Mouse (Mus musculus): ENCODE data around the gene Adcy9. TPM values are rescaled to one million over a fixed set of nuclear protein-coding genes. Genes with fewer than 3 reads are reported as not detected.

Gene Adcy9
- 0.43 and 0.57 TPM in 2 replicates for polyA plus RNA-seq (2016; fragmentation: Nextera tagmentation; extraction: Ambion mirVana)

GRCm38 (mm10) chr16:4420298-4421054, at the start of gene Adcy9:
Gene Adcy9, minus strand, starts transcription at chr16:4420498.
- no peaks in the 10 kb centered on the region for H3K36me3 ChIP-seq (replicated peaks)
- 1% methylated on average over 64 of the region's 64 CpGs for WGBS
- peak within 1 kb of the TSS; percentile 85 for H3K4me3 ChIP-seq
- no peaks in the 10 kb centered on the region for H3K9me3 ChIP-seq
- peak within 1 kb of the TSS; percentile 84 for H3K27ac ChIP-seq (replicated peaks)
- H3K27me3 ChIP-seq (replicated peaks; ENCODE audit: low read depth, poor library complexity, severe bottlenecking) = peaks cover 52% of the 10 kb centered on the region
- DNase-seq (ENCODE audit: low spot score) = peak; percentile 93
- H3K4me1 ChIP-seq = peaks cover 24% of the 10 kb centered on the region

GRCm38 (mm10) chr16:4469599-4470352, 49.5 kb upstream of the Adcy9 start:
- DNase-seq (ENCODE audit: low spot score) = no peak
- H3K4me3 ChIP-seq = no peak overlapping the region
- H3K27ac ChIP-seq (replicated peaks) = no peak overlapping the region
- no peaks in the 10 kb centered on the region for H3K36me3 ChIP-seq (replicated peaks)
- H3K27me3 ChIP-seq (replicated peaks; ENCODE audit: low read depth, poor library complexity, severe bottlenecking) = no peaks in the 10 kb centered on the region
- no peaks in the 10 kb centered on the region for H3K9me3 ChIP-seq
- peaks cover 6% of the 10 kb centered on the region for H3K4me1 ChIP-seq
- WGBS = 68% methylated on average over 10 of the region's 10 CpGs

DNA sequence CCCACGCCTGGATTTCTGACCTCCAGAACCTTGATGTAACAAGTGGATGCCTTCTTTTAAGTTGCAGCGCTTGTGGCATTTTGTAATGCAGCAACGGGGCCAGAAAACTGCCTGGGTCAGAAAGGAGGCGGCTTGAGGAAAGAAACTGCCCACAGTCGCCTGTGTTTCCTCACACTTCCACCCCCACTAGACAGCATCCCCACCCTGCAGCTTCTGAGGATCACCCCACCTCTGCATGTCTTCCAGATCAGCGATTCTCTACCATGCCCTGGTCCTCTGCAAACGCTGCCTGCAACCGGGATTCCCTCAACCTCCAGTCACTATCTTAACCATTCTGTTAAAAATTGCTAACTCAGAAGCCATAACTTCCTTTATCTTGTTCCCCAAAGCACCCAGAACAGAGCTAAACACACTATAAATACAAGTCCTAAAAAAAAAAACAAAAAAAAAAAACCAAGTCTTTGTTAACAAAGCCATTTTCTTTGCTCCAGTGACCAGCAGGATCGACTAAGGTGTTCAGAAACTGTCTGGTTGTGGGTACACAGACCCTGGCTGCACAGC, 44.3 kb upstream of the Adcy9 start:
- no peaks in the 10 kb centered on the region for H3K36me3 ChIP-seq (replicated peaks)
- H3K9me3 ChIP-seq = no peaks in the 10 kb centered on the region
- no peak for DNase-seq (ENCODE audit: low spot score)
- H3K27me3 ChIP-seq (replicated peaks; ENCODE audit: low read depth, poor library complexity, severe bottlenecking) = no peaks in the 10 kb centered on the region
- H3K27ac ChIP-seq (replicated peaks) = no peak overlapping the region
- no peak overlapping the region for H3K4me3 ChIP-seq
- WGBS = 83% methylated on average over 9 of the region's 9 CpGs
- peaks cover 10% of the 10 kb centered on the region; the same call in 1 of the 2 replicates for H3K4me1 ChIP-seq

GRCm38 (mm10) chr16:4457927-4458326, 37.6 kb upstream of the Adcy9 start:
- DNase-seq (ENCODE audit: low spot score) = no peak
- H3K9me3 ChIP-seq = no peaks in the 10 kb centered on the region
- no peak overlapping the region for H3K4me3 ChIP-seq
- peaks cover 11% of the 10 kb centered on the region for H3K4me1 ChIP-seq
- 82% methylated on average over 3 of the region's 3 CpGs for WGBS
- no peaks in the 10 kb centered on the region for H3K36me3 ChIP-seq (replicated peaks)
- no peak overlapping the region for H3K27ac ChIP-seq (replicated peaks)
- H3K27me3 ChIP-seq (replicated peaks; ENCODE audit: low read depth, poor library complexity, severe bottlenecking) = no peaks in the 10 kb centered on the region; the same call in 1 of the 2 replicates

GRCm38 (mm10) chr16:4456391-4456790, 36.1 kb upstream of the Adcy9 start:
- Histone ChIP-seq H3K27ac (replicated peaks) (no peak overlapping the region; the same call in 1 of the 2 replicates), H3K27me3 (replicated peaks; ENCODE audit: low read depth, poor library complexity, severe bottlenecking) (no peaks in the 10 kb centered on the region; the same call in 1 of the 2 replicates), H3K9me3 (no peaks in the 10 kb centered on the region), H3K36me3 (replicated peaks) (no peaks in the 10 kb centered on the region), H3K4me1 (peaks cover 11% of the 10 kb centered on the region), H3K4me3 (no peak overlapping the region)
- no peak for DNase-seq (ENCODE audit: low spot score)
- 86% methylated on average over 5 of the region's 5 CpGs for WGBS

GRCm38 (mm10) chr16:4455693-4456092, 35.4 kb upstream of the Adcy9 start:
- H3K36me3 ChIP-seq (replicated peaks) = no peaks in the 10 kb centered on the region
- WGBS = 74% methylated on average over 4 of the region's 4 CpGs
- H3K9me3 ChIP-seq = no peaks in the 10 kb centered on the region
- peaks cover 11% of the 10 kb centered on the region for H3K4me1 ChIP-seq
- H3K27me3 ChIP-seq (replicated peaks; ENCODE audit: low read depth, poor library complexity, severe bottlenecking) = no peaks in the 10 kb centered on the region; the same call in 1 of the 2 replicates
- H3K27ac ChIP-seq (replicated peaks) = no peak overlapping the region
- DNase-seq (ENCODE audit: low spot score) = peak; percentile 39
- no peak overlapping the region for H3K4me3 ChIP-seq

GRCm38 (mm10) chr16:4454563-4454962, 34.3 kb upstream of the Adcy9 start:
- no peak for DNase-seq (ENCODE audit: low spot score)
- Histone ChIP-seq H3K4me3 (no peak overlapping the region), H3K27ac (replicated peaks) (no peak overlapping the region), H3K27me3 (replicated peaks; ENCODE audit: low read depth, poor library complexity, severe bottlenecking) (no peaks in the 10 kb centered on the region; the same call in 1 of the 2 replicates), H3K36me3 (replicated peaks) (no peaks in the 10 kb centered on the region), H3K9me3 (no peaks in the 10 kb centered on the region), H3K4me1 (peaks cover 11% of the 10 kb centered on the region)
- WGBS = 89% methylated on average over 7 of the region's 7 CpGs

DNA sequence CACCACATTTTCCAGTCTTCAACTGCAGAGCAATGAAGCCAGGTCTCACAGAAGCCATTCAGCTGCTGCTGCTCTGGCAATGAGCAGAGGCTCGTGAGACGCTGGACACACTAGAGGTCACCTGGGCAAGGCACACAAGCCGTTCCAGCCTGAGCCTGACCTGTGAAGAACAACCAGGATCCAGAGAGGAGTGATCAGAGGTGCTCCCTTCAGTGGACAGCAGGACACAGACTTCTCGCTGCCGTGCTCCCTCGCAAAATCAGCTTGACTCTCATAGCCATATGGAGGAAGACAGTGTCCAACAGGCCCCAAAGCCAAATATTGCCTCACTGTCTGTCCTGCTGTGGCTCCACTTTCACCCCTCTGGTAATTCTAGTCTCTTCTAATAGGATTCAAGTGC, 29.1 kb upstream of the Adcy9 start:
- WGBS = 92% methylated on average over 6 of the region's 6 CpGs

DNA sequence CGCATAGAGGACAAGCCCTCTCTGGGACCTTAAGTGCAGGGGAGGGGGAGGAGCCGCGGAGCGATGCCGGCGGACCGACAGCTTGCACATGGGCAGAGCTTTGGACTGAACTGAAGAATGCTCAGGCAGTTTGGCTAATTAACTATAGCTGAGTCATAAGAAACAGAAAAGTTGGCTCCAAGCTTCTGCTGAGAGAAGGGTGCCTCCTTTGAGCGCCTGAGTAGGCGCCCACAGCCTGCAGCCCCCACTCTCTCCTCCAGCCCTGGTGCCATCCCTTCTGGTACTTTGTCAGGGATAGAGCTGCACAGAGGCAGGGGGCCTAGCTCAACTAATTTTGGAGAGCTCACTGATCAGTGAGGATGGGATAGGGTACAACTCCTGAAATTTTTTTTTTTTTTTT, 27.9 kb upstream of the Adcy9 start:
- WGBS = 50% methylated on average over 9 of the region's 9 CpGs
- H3K4me3 ChIP-seq = no peak overlapping the region
- DNase-seq (ENCODE audit: low spot score) = peak; percentile 19
- H3K27me3 ChIP-seq (replicated peaks; ENCODE audit: low read depth, poor library complexity, severe bottlenecking) = no peaks in the 10 kb centered on the region; the same call in 1 of the 2 replicates
- no peaks in the 10 kb centered on the region for H3K9me3 ChIP-seq
- H3K4me1 ChIP-seq = peaks cover 13% of the 10 kb centered on the region
- H3K36me3 ChIP-seq (replicated peaks) = no peaks in the 10 kb centered on the region
- no peak overlapping the region for H3K27ac ChIP-seq (replicated peaks)

More for the DNA sequence above, 29.1 kb upstream of the Adcy9 start:
- DNase-seq (ENCODE audit: low spot score) = no peak
- Histone ChIP-seq H3K4me3 (no peak overlapping the region), H3K9me3 (no peaks in the 10 kb centered on the region), H3K4me1 (peaks cover 13% of the 10 kb centered on the region), H3K27ac (replicated peaks) (no peak overlapping the region), H3K36me3 (replicated peaks) (no peaks in the 10 kb centered on the region), H3K27me3 (replicated peaks; ENCODE audit: low read depth, poor library complexity, severe bottlenecking) (no peaks in the 10 kb centered on the region; the same call in 1 of the 2 replicates)

DNA sequence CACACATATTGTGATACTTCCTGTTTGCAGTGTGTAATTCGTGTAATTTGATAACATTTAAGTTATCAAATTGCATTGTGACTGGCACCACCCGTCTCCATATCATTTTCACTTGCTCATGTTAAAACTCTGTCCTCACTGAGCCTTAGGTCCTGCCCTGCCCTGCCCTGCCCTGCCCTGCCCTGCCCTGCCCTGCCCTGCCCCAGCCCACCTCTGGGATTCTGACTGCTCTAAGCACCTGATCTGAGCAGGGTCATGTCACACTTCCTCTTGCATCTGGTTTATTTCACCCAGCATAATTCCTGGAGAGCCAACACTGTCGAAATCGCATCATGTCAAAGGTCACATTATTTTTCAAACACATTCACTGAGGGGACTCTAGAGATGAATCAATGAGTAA, 26.1 kb upstream of the Adcy9 start:
- 46% methylated on average over 4 of the region's 4 CpGs for WGBS
- no peak overlapping the region for H3K4me3 ChIP-seq
- H3K4me1 ChIP-seq = peaks cover 13% of the 10 kb centered on the region
- no peak overlapping the region for H3K27ac ChIP-seq (replicated peaks)
- no peaks in the 10 kb centered on the region for H3K9me3 ChIP-seq
- H3K27me3 ChIP-seq (replicated peaks; ENCODE audit: low read depth, poor library complexity, severe bottlenecking) = no peaks in the 10 kb centered on the region
- H3K36me3 ChIP-seq (replicated peaks) = no peaks in the 10 kb centered on the region
- no peak for DNase-seq (ENCODE audit: low spot score)

- WGBS = 85% methylated on average over 1 of the region's 1 CpGs
- H3K9me3 ChIP-seq = no peaks in the 10 kb centered on the region
- H3K27me3 ChIP-seq (replicated peaks; ENCODE audit: low read depth, poor library complexity, severe bottlenecking) = no peaks in the 10 kb centered on the region
- DNase-seq (ENCODE audit: low spot score) = no peak
- no peaks in the 10 kb centered on the region for H3K36me3 ChIP-seq (replicated peaks)
- H3K27ac ChIP-seq (replicated peaks) = no peak overlapping the region
- H3K4me1 ChIP-seq = peaks cover 13% of the 10 kb centered on the region
- no peak overlapping the region for H3K4me3 ChIP-seq
These were observed 24.1 kb upstream of the Adcy9 start for GRCm38 (mm10) chr16:4444378-4444777.

GRCm38 (mm10) chr16:4439302-4440066, 19.2 kb upstream of the Adcy9 start:
- Histone ChIP-seq H3K27me3 (replicated peaks; ENCODE audit: low read depth, poor library complexity, severe bottlenecking) (no peaks in the 10 kb centered on the region), H3K27ac (replicated peaks) (no peak overlapping the region), H3K36me3 (replicated peaks) (no peaks in the 10 kb centered on the region), H3K9me3 (no peaks in the 10 kb centered on the region), H3K4me3 (no peak overlapping the region), H3K4me1 (no peaks in the 10 kb centered on the region; the same call in none of the 2 replicates)
- WGBS = 76% methylated on average over 10 of the region's 10 CpGs
- no peak for DNase-seq (ENCODE audit: low spot score)
